Mouse (Mus musculus): ENCODE measurements around the gene Spata13.

- TF ChIP-seq KAT2A (conservative IDR thresholded peaks at IDR 0.05; ENCODE audit: low read depth, low read length) (no peak), CTCF (IDR thresholded peaks at IDR 0.05 in 2 of 3, conservative IDR thresholded peaks at IDR 0.05 in 1 of 3; ENCODE audit: control insufficient read depth in 1 of 3, insufficient read depth in 1 of 3, low read depth in 2 of 3, low read length in 3 of 3, poor library complexity in 1 of 3, severe bottlenecking in 1 of 3) (no peak), POLR2A (IDR thresholded peaks at IDR 0.05; ENCODE audit: control insufficient read depth in 1 of 2, insufficient read depth in 1 of 2, low read depth in 1 of 2, low read length in 2 of 2, poor library complexity in 1 of 2) (no peak), SIN3A (IDR thresholded peaks at IDR 0.05; ENCODE audit: low read length) (no peak), GABPA (IDR thresholded peaks at IDR 0.05; ENCODE audit: low read depth, low read length) (no peak), MEF2A (IDR thresholded peaks at IDR 0.05; ENCODE audit: extremely low read depth, insufficient replicate concordance, low read depth, low read length, poor library complexity, severe bottlenecking) (no peak), EP300 (IDR thresholded peaks at IDR 0.05; ENCODE audit: low read depth in 1 of 2, low read length in 2 of 2) (no peak), GATA1 (IDR thresholded peaks at IDR 0.05; ENCODE audit: low read depth, low read length) (no peak), MAZ (IDR thresholded peaks at IDR 0.05; ENCODE audit: low read depth, low read length) (no peak), TCF12 (IDR thresholded peaks at IDR 0.05; ENCODE audit: low read depth, low read length) (no peak)
These were observed 43.0 kb downstream of the Spata13 start for GRCm38 (mm10) chr14:60676625-60677314.

Data from MEL (cell line).